Mouse (Mus musculus): ENCODE data around the gene Olfr1085. TPM values are rescaled to one million over a fixed set of nuclear protein-coding genes. Genes with fewer than 3 reads are reported as not detected.
"Not testable (repeated sequence)": the region's sequence is repeated elsewhere in the genome, so short reads cannot be mapped to it uniquely, and the experiment has no call there.

Olfr1085 gene
- not detected in 2 replicates for polyA plus RNA-seq (2014; fragmentation: Nextera tagmentation; extraction: Ambion mirVana)

DNA sequence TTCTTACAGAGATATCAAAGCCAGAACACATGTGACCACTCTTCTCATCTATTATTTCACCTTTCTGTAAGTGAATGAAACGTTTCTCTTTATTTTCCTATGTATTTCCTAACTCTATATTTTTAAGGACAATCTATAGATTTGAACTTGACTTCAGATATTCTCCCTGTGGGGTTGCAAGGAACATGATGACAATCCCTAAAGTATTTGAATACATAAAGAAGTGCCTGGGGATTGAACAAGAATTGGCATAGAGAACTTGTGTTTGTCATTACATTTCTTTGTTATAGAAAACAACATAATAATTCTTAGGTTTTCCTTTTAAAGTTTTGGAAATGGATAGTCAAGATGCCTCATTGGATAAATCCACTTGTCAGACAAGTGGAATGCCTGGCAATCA is at the start of gene Olfr1085:
Gene Olfr1085, minus strand, starts transcription at position 101 of the 400 bp plus-strand sequence.
- Histone ChIP-seq H3K4me2 (replicated peaks; ENCODE audit: low read depth, low read length) (no peak within 1 kb of the TSS), H3K27me3 (ENCODE audit: control insufficient read depth, insufficient read depth, low read length) (no peaks in the 10 kb centered on the region), H3K9ac (ENCODE audit: low read depth, low read length) (no peak within 1 kb of the TSS), H3K27ac (ENCODE audit: low read depth, low read length) (no peak within 1 kb of the TSS), H3K4me1 (ENCODE audit: control insufficient read depth, insufficient read depth, low read length) (no peaks in the 10 kb centered on the region), H3K4me3 (ENCODE audit: low read length) (no peak within 1 kb of the TSS), H3K36me3 (ENCODE audit: control insufficient read depth, insufficient read depth, low read length) (no peaks in the 10 kb centered on the region), H3K9me3 (ENCODE audit: control insufficient read depth, low read length) (no peaks in the 10 kb centered on the region)
- 33% methylated on average over 1 of the region's 1 CpGs for WGBS
- ATAC-seq (ENCODE audit: low FRiP score, low TSS enrichment), result no peak

DNA sequence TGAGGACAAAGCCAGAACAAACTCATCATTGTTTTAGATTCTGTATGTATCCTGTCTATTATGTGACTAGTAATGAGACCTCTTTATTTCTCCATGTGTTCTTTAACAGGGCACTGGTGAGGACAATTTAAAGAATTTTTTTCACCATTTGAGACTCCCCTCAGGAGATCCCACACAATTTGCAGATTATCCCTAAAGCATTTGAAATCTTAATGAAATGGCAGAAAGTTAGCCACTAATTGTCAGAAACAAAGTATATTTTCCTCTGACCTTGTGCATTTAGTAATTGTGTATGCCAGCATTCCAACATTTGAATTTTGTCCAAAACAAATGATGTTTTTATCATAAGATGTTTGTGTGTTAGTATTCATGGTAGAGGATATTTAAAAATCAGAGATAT is 36.5 kb upstream of the Olfr1085 start, which contains the start of gene Olfr1087:
Gene Olfr1087, minus strand, starts transcription at position 101 of the 400 bp plus-strand sequence.
- Histone ChIP-seq H3K27me3 (ENCODE audit: control insufficient read depth, insufficient read depth, low read length) (no peaks in the 10 kb centered on the region), H3K9ac (ENCODE audit: low read depth, low read length) (no peak within 1 kb of the TSS), H3K4me2 (replicated peaks; ENCODE audit: low read depth, low read length) (no peak within 1 kb of the TSS), H3K27ac (ENCODE audit: low read depth, low read length) (no peak within 1 kb of the TSS), H3K9me3 (ENCODE audit: control insufficient read depth, low read length) (no peaks in the 10 kb centered on the region), H3K36me3 (ENCODE audit: control insufficient read depth, insufficient read depth, low read length) (no peaks in the 10 kb centered on the region), H3K4me3 (ENCODE audit: low read length) (no peak within 1 kb of the TSS), H3K4me1 (ENCODE audit: control insufficient read depth, insufficient read depth, low read length) (no peaks in the 10 kb centered on the region)
- ATAC-seq (ENCODE audit: low FRiP score, low TSS enrichment), result no peak

DNA sequence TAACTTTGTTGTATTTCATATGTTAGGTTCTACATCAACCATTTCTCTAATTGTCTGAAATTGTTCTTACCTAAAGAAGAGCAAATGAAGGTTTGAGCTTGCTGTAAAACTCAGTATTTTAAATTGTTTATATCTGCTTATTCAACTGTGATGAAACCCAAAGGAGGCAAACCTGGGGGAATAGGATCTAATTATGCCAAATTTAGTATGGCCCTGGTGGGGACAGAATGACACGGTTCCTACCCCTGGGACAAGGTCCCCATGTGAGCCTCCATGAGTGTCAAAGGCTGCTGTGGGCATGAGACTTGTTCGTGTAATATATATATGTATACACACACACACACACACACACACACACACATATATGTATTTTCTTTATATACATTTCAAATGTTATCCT is 18.2 kb upstream of the Olfr1085 start, which contains the start of gene Olfr1086:
Gene Olfr1086, minus strand, starts transcription at position 101 of the 400 bp plus-strand sequence.
- no peak within 1 kb of the TSS for H3K9ac ChIP-seq (ENCODE audit: low read depth, low read length)
- no peak within 1 kb of the TSS for H3K4me3 ChIP-seq (ENCODE audit: low read length)
- H3K4me2 ChIP-seq (replicated peaks; ENCODE audit: low read depth, low read length), result no peak within 1 kb of the TSS
- H3K4me1 ChIP-seq (ENCODE audit: control insufficient read depth, insufficient read depth, low read length), result no peaks in the 10 kb centered on the region
- H3K27me3 ChIP-seq (ENCODE audit: control insufficient read depth, insufficient read depth, low read length), result no peaks in the 10 kb centered on the region
- no peaks in the 10 kb centered on the region for H3K36me3 ChIP-seq (ENCODE audit: control insufficient read depth, insufficient read depth, low read length)
- H3K9me3 ChIP-seq (ENCODE audit: control insufficient read depth, low read length), result no peaks in the 10 kb centered on the region
- ATAC-seq (ENCODE audit: low FRiP score, low TSS enrichment), result no peak
- 91% methylated on average over 2 of the region's 2 CpGs for WGBS
- H3K27ac ChIP-seq (ENCODE audit: low read depth, low read length), result no peak within 1 kb of the TSS

DNA sequence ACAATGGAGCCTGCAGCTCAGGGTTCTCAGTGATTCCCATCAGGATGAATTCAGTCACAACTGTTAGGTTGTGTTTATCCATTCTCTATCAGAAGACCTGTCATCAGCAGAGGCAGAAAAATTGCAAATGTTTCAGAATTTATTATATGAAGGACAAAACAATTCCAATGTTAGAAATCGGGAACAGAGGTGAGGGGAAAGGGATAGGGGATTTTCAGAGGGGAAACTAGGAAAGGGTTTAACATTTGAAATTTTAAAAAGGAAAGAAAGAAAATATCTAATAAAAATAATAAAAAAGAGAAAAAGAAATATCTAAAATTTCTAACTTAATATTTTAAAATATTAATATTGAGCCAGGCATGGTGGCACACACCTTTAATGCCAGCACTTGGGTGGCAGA is 22.2 kb downstream of the Olfr1085 start, which contains the start of gene Olfr1084:
Gene Olfr1084, minus strand, starts transcription at position 101 of the 400 bp plus-strand sequence.
- not testable (repeated sequence) for ATAC-seq (ENCODE audit: low FRiP score, low TSS enrichment); H3K4me3 ChIP-seq (ENCODE audit: low read length); H3K4me2 ChIP-seq (replicated peaks; ENCODE audit: low read depth, low read length); H3K9ac ChIP-seq (ENCODE audit: low read depth, low read length); H3K4me1 ChIP-seq (ENCODE audit: control insufficient read depth, insufficient read depth, low read length); H3K9me3 ChIP-seq (ENCODE audit: control insufficient read depth, low read length); H3K27ac ChIP-seq (ENCODE audit: low read depth, low read length); H3K27me3 ChIP-seq (ENCODE audit: control insufficient read depth, insufficient read depth, low read length); H3K36me3 ChIP-seq (ENCODE audit: control insufficient read depth, insufficient read depth, low read length)
- 89% methylated on average over 1 of the region's 1 CpGs for WGBS

Other genes with a start within 250 kb of the Olfr1085 start
- gene Olfr1061, start 248.0 kb downstream of the Olfr1085 start, polyA plus RNA-seq (2014; fragmentation: Nextera tagmentation; extraction: Ambion mirVana), result not detected in 2 replicates
- gene Olfr1062, start 235.3 kb downstream of the Olfr1085 start, polyA plus RNA-seq (2014; fragmentation: Nextera tagmentation; extraction: Ambion mirVana), result not detected in 2 replicates
- not detected in 2 replicates for gene Olfr1065, start 211.4 kb downstream of the Olfr1085 start, polyA plus RNA-seq (2014; fragmentation: Nextera tagmentation; extraction: Ambion mirVana)
- not detected in 2 replicates for gene Olfr1066, start 205.8 kb downstream of the Olfr1085 start, polyA plus RNA-seq (2014; fragmentation: Nextera tagmentation; extraction: Ambion mirVana)
- not detected in 2 replicates for gene Olfr228, start 174.6 kb downstream of the Olfr1085 start, polyA plus RNA-seq (2014; fragmentation: Nextera tagmentation; extraction: Ambion mirVana)
- gene Olfr1076, start 153.6 kb downstream of the Olfr1085 start, polyA plus RNA-seq (2014; fragmentation: Nextera tagmentation; extraction: Ambion mirVana), result not detected in 2 replicates
- gene Olfr1079, start 119.5 kb downstream of the Olfr1085 start, polyA plus RNA-seq (2014; fragmentation: Nextera tagmentation; extraction: Ambion mirVana), result not detected in 2 replicates
- gene Olfr1080, start 103.8 kb downstream of the Olfr1085 start, polyA plus RNA-seq (2014; fragmentation: Nextera tagmentation; extraction: Ambion mirVana), result not detected in 2 replicates
- not detected in 2 replicates for gene Olfr1082, start 63.1 kb downstream of the Olfr1085 start, polyA plus RNA-seq (2014; fragmentation: Nextera tagmentation; extraction: Ambion mirVana)
- not detected in 2 replicates for gene Olfr1084, start 22.3 kb downstream of the Olfr1085 start, polyA plus RNA-seq (2014; fragmentation: Nextera tagmentation; extraction: Ambion mirVana)
- not detected in 2 replicates for gene Olfr1086, start 18.1 kb upstream of the Olfr1085 start, polyA plus RNA-seq (2014; fragmentation: Nextera tagmentation; extraction: Ambion mirVana)
- gene Olfr1087, start 36.4 kb upstream of the Olfr1085 start, polyA plus RNA-seq (2014; fragmentation: Nextera tagmentation; extraction: Ambion mirVana), result not detected in 2 replicates
- not detected in 2 replicates for gene Olfr1089, start 71.7 kb upstream of the Olfr1085 start, polyA plus RNA-seq (2014; fragmentation: Nextera tagmentation; extraction: Ambion mirVana)
- not detected in 2 replicates for gene Olfr1090, start 97.0 kb upstream of the Olfr1085 start, polyA plus RNA-seq (2014; fragmentation: Nextera tagmentation; extraction: Ambion mirVana)
- not detected in 2 replicates for gene Olfr1093, start 120.5 kb upstream of the Olfr1085 start, polyA plus RNA-seq (2014; fragmentation: Nextera tagmentation; extraction: Ambion mirVana)
- not detected in 2 replicates for gene Olfr141, start 148.0 kb upstream of the Olfr1085 start, polyA plus RNA-seq (2014; fragmentation: Nextera tagmentation; extraction: Ambion mirVana)
- gene Olfr1094, start 162.6 kb upstream of the Olfr1085 start, polyA plus RNA-seq (2014; fragmentation: Nextera tagmentation; extraction: Ambion mirVana), result not detected in 2 replicates
- gene Olfr1095, start 189.7 kb upstream of the Olfr1085 start, polyA plus RNA-seq (2014; fragmentation: Nextera tagmentation; extraction: Ambion mirVana), result not detected in 2 replicates
- gene Gm13723, start 212.8 kb upstream of the Olfr1085 start, polyA plus RNA-seq (2014; fragmentation: Nextera tagmentation; extraction: Ambion mirVana), result not detected in 2 replicates
- not detected in 2 replicates for gene Olfr1097, start 230.2 kb upstream of the Olfr1085 start, polyA plus RNA-seq (2014; fragmentation: Nextera tagmentation; extraction: Ambion mirVana)